Mouse (Mus musculus) heart, embryonic 10.5 days (tissue): ENCODE results near the gene Ddx3x. TPM values are rescaled to one million over a fixed set of nuclear protein-coding genes. Genes with fewer than 3 reads are reported as not detected.

ENCODE experiments used
- DNase-seq: peaks from one replicate; pipeline ENCODE4 v3.0.0-alpha.2; 2017; ENCODE audit warnings: low spot score
- H3K27ac ChIP-seq: fragments of 300-500 bp; sonication (generic); 2 replicates; pipeline ENCODE4 v1.5.1; 2016; ENCODE audit warnings: mild to moderate bottlenecking
- H3K27me3 ChIP-seq: fragments of 300-500 bp; sonication (generic); 2 replicates; pipeline ENCODE4 v1.6.1; 2016; ENCODE audit warnings: mild to moderate bottlenecking; ENCODE audit not compliant: poor library complexity, insufficient read depth, severe bottlenecking
- H3K36me3 ChIP-seq: fragments of 300-500 bp; sonication (generic); 2 replicates; pipeline ENCODE4 v1.6.1; 2016; ENCODE audit warnings: mild to moderate bottlenecking, moderate library complexity
- H3K4me1 ChIP-seq: fragments of 300-500 bp; sonication (generic); 2 replicates; pipeline ENCODE4 v1.6.1; 2016; ENCODE audit warnings: mild to moderate bottlenecking
- H3K4me3 ChIP-seq: fragments of 300-500 bp; sonication (generic); 2 replicates; pipeline ENCODE4 v1.5.1; 2016; ENCODE audit warnings: mild to moderate bottlenecking, moderate library complexity
- H3K9me3 ChIP-seq: fragments of 300-500 bp; sonication (generic); 2 replicates; pipeline ENCODE4 v1.6.1; 2016; ENCODE audit warnings: mild to moderate bottlenecking, moderate library complexity
- WGBS: fragments of 180-500 bp; shearing (Covaris S2); methylation state at CpG from one replicate; pipeline ENCODE4 v1.1.7; 2016; 5-methylcytosine and 5-hydroxymethylcytosine counted together
- polyA plus RNA-seq: library from polyadenylated mRNA; unstranded; fragments of >200 nt; fragmentation: Nextera tagmentation; extraction: Ambion mirVana; gene quantifications from 2 replicates; pipeline ENCODE4 v1.2.1, GENCODE M21; 2016

Ddx3x gene
- polyA plus RNA-seq, 1 experiment from 2014 or later, result 118 TPM

DNA sequence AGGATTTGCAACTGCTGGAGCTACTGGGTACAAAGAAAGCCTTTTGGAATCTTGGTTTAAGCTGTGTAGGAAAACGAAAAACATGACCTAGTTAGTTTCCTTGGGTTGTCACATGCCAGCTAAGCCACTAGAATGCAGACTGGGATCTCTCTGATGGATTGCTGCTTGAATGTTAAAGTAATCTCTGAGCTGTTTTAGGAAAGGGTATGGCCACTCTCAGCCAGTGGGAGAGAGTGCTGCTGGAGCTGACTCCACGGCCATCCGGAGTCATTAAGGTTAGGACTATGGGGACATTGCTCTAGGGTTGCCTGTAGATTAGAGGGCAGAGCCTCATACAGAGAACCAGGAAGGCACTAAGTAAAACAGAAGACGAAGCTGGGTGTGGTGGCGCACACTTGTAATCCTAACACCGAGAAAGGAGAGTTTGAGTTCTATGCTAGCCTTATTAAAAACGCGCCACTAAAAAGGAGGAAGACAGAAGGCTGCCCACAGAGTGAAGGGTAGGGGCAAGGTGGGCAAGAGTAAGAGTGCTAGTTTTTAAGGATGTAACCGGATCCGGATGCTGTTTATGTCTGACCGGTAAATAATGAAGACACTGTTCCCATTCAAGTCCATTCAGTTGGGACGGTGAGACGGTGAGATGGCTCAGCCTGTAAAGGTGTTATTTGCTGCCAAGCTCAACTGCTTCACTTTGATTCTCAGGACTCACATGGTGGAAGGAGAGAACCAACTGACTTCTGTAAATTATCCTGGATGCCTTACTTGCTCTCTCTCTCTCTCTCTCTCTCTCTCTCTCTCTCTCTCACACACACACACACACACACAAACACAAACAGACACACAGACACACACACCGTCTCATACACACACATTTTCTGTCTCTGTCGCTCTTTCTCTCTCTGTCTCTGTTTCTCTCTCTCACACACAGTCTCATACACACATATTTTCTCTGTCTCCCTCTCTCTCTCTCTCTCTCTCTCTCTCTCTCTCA lies 37.3 kb upstream of the Ddx3x start:
- peak; percentile 75 for DNase-seq
- peaks cover 87% of the 10 kb centered on the region; the same call in 1 of the 2 replicates for H3K27me3 ChIP-seq
- WGBS, result 34% methylated on average over 15 of the region's 15 CpGs

DNA sequence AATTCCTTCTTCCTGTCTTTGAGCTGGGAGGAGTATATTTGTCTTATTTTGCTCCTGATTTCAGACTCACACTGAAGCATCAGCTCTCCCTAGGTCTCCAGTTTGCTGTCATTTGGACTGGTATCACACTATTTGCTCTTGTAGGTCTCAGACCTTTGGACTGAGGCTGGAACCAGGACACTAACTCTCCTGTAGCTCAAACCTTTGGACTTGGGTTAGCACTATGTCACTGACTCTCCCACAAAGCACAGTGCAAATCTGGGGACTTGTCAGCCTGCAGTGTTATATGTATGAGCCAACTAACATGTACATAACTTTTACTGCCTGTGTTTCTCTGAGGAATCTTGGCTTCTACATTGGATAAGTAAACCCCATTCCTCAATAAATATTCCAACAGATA lies 36.2 kb upstream of the Ddx3x start:
- Histone ChIP-seq H3K27ac (no peak overlapping the region), H3K36me3 (no peaks in the 10 kb centered on the region), H3K4me3 (no peak overlapping the region), H3K9me3 (no peaks in the 10 kb centered on the region), H3K4me1 (0 out of 2 replicates have a peak, but pooled peaks cover 3% of the 10 kb centered on the region), H3K27me3 (peaks cover 75% of the 10 kb centered on the region; the same call in 1 of the 2 replicates)
- no peak for DNase-seq

More for the DNA sequence above, 37.3 kb upstream of the Ddx3x start:
- H3K36me3 ChIP-seq, result no peaks in the 10 kb centered on the region
- peak overlapping the region; percentile 51 for H3K4me3 ChIP-seq
- H3K9me3 ChIP-seq, result no peaks in the 10 kb centered on the region
- peak overlapping the region; percentile 89 for H3K27ac ChIP-seq
- H3K4me1 ChIP-seq, result 0 out of 2 replicates have a peak, but pooled peaks cover 3% of the 10 kb centered on the region

GRCm38 (mm10) chrX:13245027-13245426 lies 35.7 kb upstream of the Ddx3x start:
- 0 out of 2 replicates have a peak, but pooled peaks cover 3% of the 10 kb centered on the region for H3K4me1 ChIP-seq
- no peak for DNase-seq
- H3K4me3 ChIP-seq, result no peak overlapping the region
- H3K27ac ChIP-seq, result no peak overlapping the region
- 54% methylated on average over 3 of the region's 3 CpGs for WGBS
- H3K9me3 ChIP-seq, result no peaks in the 10 kb centered on the region
- H3K27me3 ChIP-seq, result peaks cover 72% of the 10 kb centered on the region; the same call in 1 of the 2 replicates
- no peaks in the 10 kb centered on the region for H3K36me3 ChIP-seq

- Histone ChIP-seq H3K27ac (no peak overlapping the region), H3K4me3 (no peak overlapping the region), H3K4me1 (no peaks in the 10 kb centered on the region), H3K36me3 (no peaks in the 10 kb centered on the region), H3K9me3 (no peaks in the 10 kb centered on the region), H3K27me3 (peaks cover 19% of the 10 kb centered on the region; the same call in 1 of the 2 replicates)
- no peak for DNase-seq
- WGBS, result 69% methylated on average over 4 of the region's 4 CpGs
Observed at GRCm38 (mm10) chrX:13251683-13252082, 29.1 kb upstream of the Ddx3x start.

- 74% methylated on average over 3 of the region's 3 CpGs for WGBS
- Histone ChIP-seq H3K27ac (no peak overlapping the region), H3K36me3 (no peaks in the 10 kb centered on the region), H3K4me1 (no peaks in the 10 kb centered on the region), H3K27me3 (peaks cover 7% of the 10 kb centered on the region; the same call in 1 of the 2 replicates), H3K4me3 (no peak overlapping the region), H3K9me3 (no peaks in the 10 kb centered on the region)
- DNase-seq, result no peak
Observed at GRCm38 (mm10) chrX:13254273-13254672, 26.5 kb upstream of the Ddx3x start.

- no peaks in the 10 kb centered on the region for H3K36me3 ChIP-seq
- no peaks in the 10 kb centered on the region for H3K4me1 ChIP-seq
- 66% methylated on average over 3 of the region's 3 CpGs for WGBS
- peaks cover 13% of the 10 kb centered on the region; the same call in 1 of the 2 replicates for H3K27me3 ChIP-seq
- H3K9me3 ChIP-seq, result no peaks in the 10 kb centered on the region
- H3K4me3 ChIP-seq, result no peak overlapping the region
- no peak overlapping the region for H3K27ac ChIP-seq
- no peak for DNase-seq
Observed at GRCm38 (mm10) chrX:13263356-13263755, 17.4 kb upstream of the Ddx3x start.

DNA sequence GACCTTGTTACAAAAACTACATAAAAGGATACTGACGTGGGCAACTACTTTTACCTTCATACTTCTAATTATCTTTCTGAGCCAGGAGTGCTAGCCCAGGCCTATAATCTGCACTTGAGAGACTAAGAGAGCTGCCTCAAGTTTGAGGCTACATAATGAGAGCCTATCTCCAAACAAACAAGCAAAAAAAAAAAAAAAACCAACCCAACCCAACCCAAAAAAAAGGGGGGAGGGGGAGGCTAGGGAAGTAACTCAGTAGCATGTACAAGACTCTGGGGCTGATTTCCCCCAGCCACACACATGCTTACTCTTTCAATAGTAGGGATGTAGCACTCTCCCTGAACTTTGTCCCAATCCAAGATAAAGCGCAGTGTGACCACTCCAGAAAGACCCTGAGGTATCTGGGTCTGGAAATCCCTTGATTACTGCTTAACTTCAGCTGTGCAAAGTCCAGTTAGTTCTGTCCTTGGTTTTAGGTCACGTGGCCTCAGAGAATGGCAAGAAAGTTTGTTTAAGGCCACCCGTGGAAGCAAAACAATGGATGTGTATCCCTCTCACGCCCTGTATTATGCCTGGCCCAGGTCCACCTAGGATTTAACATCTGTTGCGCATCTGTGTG lies 5.1 kb upstream of the Ddx3x start:
- Histone ChIP-seq H3K9me3 (no peaks in the 10 kb centered on the region), H3K4me1 (no peaks in the 10 kb centered on the region), H3K36me3 (no peaks in the 10 kb centered on the region), H3K27me3 (peaks cover 5% of the 10 kb centered on the region; the same call in 1 of the 2 replicates), H3K27ac (no peak overlapping the region), H3K4me3 (no peak overlapping the region)
- DNase-seq, result no peak
- 79% methylated on average over 6 of the region's 6 CpGs for WGBS

GRCm38 (mm10) chrX:13278996-13279395 lies 1.8 kb upstream of the Ddx3x start:
- H3K9me3 ChIP-seq, result no peaks in the 10 kb centered on the region
- no peak overlapping the region for H3K4me3 ChIP-seq
- WGBS, result 66% methylated on average over 17 of the region's 17 CpGs
- H3K36me3 ChIP-seq, result 0 out of 2 replicates have a peak, but pooled peaks cover 6% of the 10 kb centered on the region
- H3K27me3 ChIP-seq, result no peaks in the 10 kb centered on the region; the same call in 1 of the 2 replicates
- peak overlapping the region; percentile 99; the same call in 1 of the 2 replicates for H3K27ac ChIP-seq
- no peak for DNase-seq
- no peaks in the 10 kb centered on the region for H3K4me1 ChIP-seq

DNA sequence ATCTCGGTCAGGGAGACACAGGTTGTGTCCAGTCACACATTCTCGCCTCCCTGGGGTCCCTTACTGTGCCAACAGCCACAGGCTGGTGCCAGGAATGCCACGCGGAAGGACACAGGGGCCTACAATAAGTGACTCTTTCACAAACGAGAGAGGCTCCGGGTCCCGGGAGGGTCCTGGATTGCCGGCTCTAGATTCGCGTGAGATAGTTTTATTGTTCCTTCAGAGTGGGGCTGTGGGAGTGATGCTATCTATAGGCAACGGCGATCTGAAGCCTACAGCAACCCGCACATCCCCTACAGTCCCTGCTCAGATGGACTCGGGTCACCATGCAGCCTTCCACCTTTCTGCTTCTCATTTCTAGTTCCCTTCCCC lies 747 bp upstream of the Ddx3x start:
- no peak for DNase-seq
- 7% methylated on average over 14 of the region's 14 CpGs for WGBS

DNA sequence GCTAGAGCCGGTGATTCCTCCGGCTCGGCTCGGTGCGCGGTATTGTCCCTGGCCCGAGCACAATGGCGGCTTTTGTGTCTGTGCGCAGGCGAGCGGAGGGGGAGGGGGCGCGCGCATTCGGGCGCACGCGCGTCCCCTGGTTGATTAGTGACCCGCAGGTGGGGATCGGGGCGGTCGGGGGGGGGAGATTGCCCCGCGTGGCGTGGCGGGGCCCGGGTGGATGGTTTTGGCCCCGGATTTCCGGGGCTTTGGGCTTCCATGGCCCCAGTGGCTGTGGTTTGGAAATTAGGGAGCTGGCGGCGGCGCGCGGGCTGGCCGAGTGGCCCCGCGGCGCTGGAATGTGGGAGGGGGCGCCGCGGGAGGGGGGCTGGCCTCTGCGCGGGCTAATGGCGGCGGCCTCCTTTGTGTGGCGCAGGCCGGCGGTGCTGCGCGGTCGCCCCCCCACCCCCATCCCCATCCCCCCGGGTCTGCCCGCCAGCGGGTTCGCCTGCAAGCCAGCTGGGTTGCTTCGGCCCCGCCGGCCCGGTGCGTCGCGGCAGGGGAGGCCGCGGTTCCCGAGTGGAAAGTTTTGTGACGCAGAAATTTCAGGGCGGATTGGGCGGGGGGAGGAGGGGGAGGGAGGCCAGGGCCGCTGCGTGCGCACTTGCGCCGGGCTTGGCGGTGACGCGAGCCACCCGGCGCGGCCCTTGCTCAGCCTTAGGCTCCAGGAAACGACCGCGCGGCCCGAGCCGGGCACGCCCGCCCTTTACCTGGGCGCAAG lies 739 bp downstream of the Ddx3x start:
- peak overlapping the region; percentile 90 for H3K4me3 ChIP-seq
- peak overlapping the region; percentile 99 for H3K27ac ChIP-seq
- DNase-seq, result peak; percentile 79
- WGBS, result 1% methylated on average over 82 of the region's 89 CpGs
- H3K27me3 ChIP-seq, result no peaks in the 10 kb centered on the region
- H3K36me3 ChIP-seq, result peaks cover 31% of the 10 kb centered on the region
- no peaks in the 10 kb centered on the region for H3K9me3 ChIP-seq
- H3K4me1 ChIP-seq, result no peaks in the 10 kb centered on the region

More for the DNA sequence above, 747 bp upstream of the Ddx3x start:
- Histone ChIP-seq H3K27me3 (no peaks in the 10 kb centered on the region; the same call in 1 of the 2 replicates), H3K4me1 (no peaks in the 10 kb centered on the region), H3K9me3 (no peaks in the 10 kb centered on the region), H3K36me3 (peaks cover 16% of the 10 kb centered on the region; the same call in 1 of the 2 replicates), H3K27ac (peak overlapping the region; percentile 99), H3K4me3 (peak overlapping the region; percentile 90)

GRCm38 (mm10) chrX:13282089-13282850 lies 1.5 kb downstream of the Ddx3x start:
- Histone ChIP-seq H3K4me1 (no peaks in the 10 kb centered on the region), H3K9me3 (no peaks in the 10 kb centered on the region), H3K27ac (peak overlapping the region; percentile 99), H3K36me3 (peaks cover 37% of the 10 kb centered on the region), H3K27me3 (no peaks in the 10 kb centered on the region), H3K4me3 (peak overlapping the region; percentile 90)
- 12% methylated on average over 16 of the region's 16 CpGs for WGBS
- no peak for DNase-seq

- no peaks in the 10 kb centered on the region for H3K27me3 ChIP-seq
- 88% methylated on average over 4 of the region's 4 CpGs for WGBS
- H3K27ac ChIP-seq, result no peak overlapping the region
- no peaks in the 10 kb centered on the region for H3K4me1 ChIP-seq
- DNase-seq, result no peak
- peaks cover 72% of the 10 kb centered on the region for H3K36me3 ChIP-seq
- H3K4me3 ChIP-seq, result no peak overlapping the region
- no peaks in the 10 kb centered on the region for H3K9me3 ChIP-seq
Observed at GRCm38 (mm10) chrX:13285772-13286171, 5.0 kb downstream of the Ddx3x start.
